Mouse (Mus musculus): ENCODE results near the gene Rabl6. TPM values are rescaled to one million over a fixed set of nuclear protein-coding genes. Genes with fewer than 3 reads are reported as not detected.
"Not testable (repeated sequence)": the region's sequence is repeated elsewhere in the genome, so short reads cannot be mapped to it uniquely, and the experiment has no call there.

The Rabl6 gene
- polyA plus RNA-seq, 1 experiment from 2014 or later, result 53.3 TPM

- H3K9ac ChIP-seq (ENCODE audit: low read depth, low read length), result no peak overlapping the region
- 83% methylated on average over 9 of the region's 9 CpGs for WGBS
- DNase-seq (ENCODE audit: low spot score) (no peak), ATAC-seq (ENCODE audit: low FRiP score) (no peak)
- no peak overlapping the region for H3K27ac ChIP-seq (ENCODE audit: low read depth, low read length)
- no peaks in the 10 kb centered on the region for H3K9me3 ChIP-seq (ENCODE audit: control insufficient read depth, low read length)
- no peak overlapping the region for H3K4me2 ChIP-seq (replicated peaks; ENCODE audit: low read depth, low read length)
- H3K27me3 ChIP-seq (ENCODE audit: control insufficient read depth, insufficient read depth, low read length), result no peaks in the 10 kb centered on the region
- peaks cover 3% of the 10 kb centered on the region; the same call in 1 of the 2 replicates for H3K4me1 ChIP-seq (replicated peaks; ENCODE audit: control insufficient read depth, insufficient read depth, low read length)
- H3K4me3 ChIP-seq (ENCODE audit: low read depth, low read length), result no peak overlapping the region
- peaks cover 11% of the 10 kb centered on the region for H3K36me3 ChIP-seq (ENCODE audit: control insufficient read depth, insufficient read depth, low read length)
These were observed 46.4 kb downstream of the Rabl6 start for GRCm38 (mm10) chr2:25561946-25562345.

GRCm38 (mm10) chr2:25560551-25560950 lies 47.8 kb downstream of the Rabl6 start:
- no peak overlapping the region for H3K9ac ChIP-seq (ENCODE audit: low read depth, low read length)
- 92% methylated on average over 8 of the region's 8 CpGs for WGBS
- no peaks in the 10 kb centered on the region for H3K27me3 ChIP-seq (ENCODE audit: control insufficient read depth, insufficient read depth, low read length)
- no peak overlapping the region for H3K27ac ChIP-seq (ENCODE audit: low read depth, low read length)
- no peak overlapping the region for H3K4me3 ChIP-seq (ENCODE audit: low read depth, low read length)
- H3K9me3 ChIP-seq (ENCODE audit: control insufficient read depth, low read length), result no peaks in the 10 kb centered on the region
- H3K4me2 ChIP-seq (replicated peaks; ENCODE audit: low read depth, low read length), result no peak overlapping the region
- H3K36me3 ChIP-seq (ENCODE audit: control insufficient read depth, insufficient read depth, low read length), result peaks cover 11% of the 10 kb centered on the region
- peaks cover 3% of the 10 kb centered on the region; the same call in 1 of the 2 replicates for H3K4me1 ChIP-seq (replicated peaks; ENCODE audit: control insufficient read depth, insufficient read depth, low read length)
- DNase-seq (ENCODE audit: low spot score) (no peak), ATAC-seq (ENCODE audit: low FRiP score) (no peak)

- DNase-seq (ENCODE audit: low spot score), result no peak
- Histone ChIP-seq H3K36me3 (ENCODE audit: control insufficient read depth, insufficient read depth, low read length) (peaks cover 8% of the 10 kb centered on the region), H3K4me1 (replicated peaks; ENCODE audit: control insufficient read depth, insufficient read depth, low read length) (peaks cover 3% of the 10 kb centered on the region; the same call in 1 of the 2 replicates), H3K27ac (ENCODE audit: low read depth, low read length) (no peak overlapping the region), H3K4me2 (replicated peaks; ENCODE audit: low read depth, low read length) (peak overlapping the region; percentile 84), H3K9me3 (ENCODE audit: control insufficient read depth, low read length) (no peaks in the 10 kb centered on the region), H3K9ac (ENCODE audit: low read depth, low read length) (peak overlapping the region; percentile 94; the same call in 1 of the 2 replicates), H3K27me3 (ENCODE audit: control insufficient read depth, insufficient read depth, low read length) (no peaks in the 10 kb centered on the region), H3K4me3 (ENCODE audit: low read depth, low read length) (peak overlapping the region; percentile 97)
- no peak for ATAC-seq (ENCODE audit: low FRiP score)
- WGBS, result 79% methylated on average over 6 of the region's 6 CpGs
These were observed 49.5 kb downstream of the Rabl6 start for GRCm38 (mm10) chr2:25558774-25559173.

GRCm38 (mm10) chr2:25557964-25558360 lies 50.4 kb downstream of the Rabl6 start:
- no peaks in the 10 kb centered on the region for H3K9me3 ChIP-seq (ENCODE audit: control insufficient read depth, low read length)
- peaks cover 8% of the 10 kb centered on the region for H3K36me3 ChIP-seq (ENCODE audit: control insufficient read depth, insufficient read depth, low read length)
- ATAC-seq (ENCODE audit: low FRiP score) (no peak; the same call in 1 of the 2 replicates), DNase-seq (ENCODE audit: low spot score) (no peak)
- peaks cover 3% of the 10 kb centered on the region; the same call in 1 of the 2 replicates for H3K4me1 ChIP-seq (replicated peaks; ENCODE audit: control insufficient read depth, insufficient read depth, low read length)
- WGBS, result 0% methylated on average over 24 of the region's 24 CpGs
- H3K4me3 ChIP-seq (ENCODE audit: low read depth, low read length), result peak overlapping the region; percentile 97
- peak overlapping the region; percentile 70 for H3K27ac ChIP-seq (ENCODE audit: low read depth, low read length)
- no peaks in the 10 kb centered on the region for H3K27me3 ChIP-seq (ENCODE audit: control insufficient read depth, insufficient read depth, low read length)
- peak overlapping the region; percentile 84 for H3K4me2 ChIP-seq (replicated peaks; ENCODE audit: low read depth, low read length)
- H3K9ac ChIP-seq (ENCODE audit: low read depth, low read length), result peak overlapping the region; percentile 94

GRCm38 (mm10) chr2:25557221-25557963 lies 50.9 kb downstream of the Rabl6 start, which contains the start of gene Edf1:
Edf1 (plus strand) TSS chr2:25557847.
- H3K27ac ChIP-seq (ENCODE audit: low read depth, low read length), result peak within 1 kb of the TSS; percentile 70
- peak within 1 kb of the TSS; percentile 94 for H3K9ac ChIP-seq (ENCODE audit: low read depth, low read length)
- peak within 1 kb of the TSS; percentile 97 for H3K4me3 ChIP-seq (ENCODE audit: low read depth, low read length)
- no peaks in the 10 kb centered on the region for H3K9me3 ChIP-seq (ENCODE audit: control insufficient read depth, low read length)
- ATAC-seq (ENCODE audit: low FRiP score) (peak; percentile 97), DNase-seq (ENCODE audit: low spot score) (peak; percentile 95)
- H3K27me3 ChIP-seq (ENCODE audit: control insufficient read depth, insufficient read depth, low read length), result no peaks in the 10 kb centered on the region
- under 1% methylated on average over 61 of the region's 61 CpGs for WGBS
- H3K4me2 ChIP-seq (replicated peaks; ENCODE audit: low read depth, low read length), result peak within 1 kb of the TSS; percentile 84
- H3K36me3 ChIP-seq (ENCODE audit: control insufficient read depth, insufficient read depth, low read length), result peaks cover 8% of the 10 kb centered on the region
- H3K4me1 ChIP-seq (replicated peaks; ENCODE audit: control insufficient read depth, insufficient read depth, low read length), result peaks cover 3% of the 10 kb centered on the region; the same call in 1 of the 2 replicates

- Histone ChIP-seq H3K27me3 (ENCODE audit: control insufficient read depth, insufficient read depth, low read length) (no peaks in the 10 kb centered on the region), H3K9ac (ENCODE audit: low read depth, low read length) (no peak overlapping the region), H3K27ac (ENCODE audit: low read depth, low read length) (no peak overlapping the region), H3K9me3 (ENCODE audit: control insufficient read depth, low read length) (no peaks in the 10 kb centered on the region), H3K36me3 (ENCODE audit: control insufficient read depth, insufficient read depth, low read length) (peaks cover 3% of the 10 kb centered on the region; the same call in 1 of the 2 replicates), H3K4me1 (replicated peaks; ENCODE audit: control insufficient read depth, insufficient read depth, low read length) (peaks cover 3% of the 10 kb centered on the region; the same call in 1 of the 2 replicates), H3K4me2 (replicated peaks; ENCODE audit: low read depth, low read length) (no peak overlapping the region), H3K4me3 (ENCODE audit: low read depth, low read length) (no peak overlapping the region)
- ATAC-seq (ENCODE audit: low FRiP score), result no peak
- no peak for DNase-seq (ENCODE audit: low spot score)
- WGBS, result 54% methylated on average over 1 of the region's 1 CpGs
These were observed 52.0 kb downstream of the Rabl6 start for GRCm38 (mm10) chr2:25556296-25556695.

- not testable (repeated sequence) for DNase-seq (ENCODE audit: low spot score); H3K36me3 ChIP-seq (ENCODE audit: control insufficient read depth, insufficient read depth, low read length); H3K4me3 ChIP-seq (ENCODE audit: low read depth, low read length); H3K9ac ChIP-seq (ENCODE audit: low read depth, low read length); H3K4me1 ChIP-seq (replicated peaks; ENCODE audit: control insufficient read depth, insufficient read depth, low read length); H3K27me3 ChIP-seq (ENCODE audit: control insufficient read depth, insufficient read depth, low read length); H3K4me2 ChIP-seq (replicated peaks; ENCODE audit: low read depth, low read length); H3K27ac ChIP-seq (ENCODE audit: low read depth, low read length); ATAC-seq (ENCODE audit: low FRiP score); H3K9me3 ChIP-seq (ENCODE audit: control insufficient read depth, low read length)
- 56% methylated on average over 2 of the region's 2 CpGs for WGBS
These were observed 52.8 kb downstream of the Rabl6 start for GRCm38 (mm10) chr2:25555479-25555878.

- not testable (repeated sequence) for H3K4me3 ChIP-seq (ENCODE audit: low read depth, low read length); H3K9me3 ChIP-seq (ENCODE audit: control insufficient read depth, low read length); H3K27me3 ChIP-seq (ENCODE audit: control insufficient read depth, insufficient read depth, low read length); H3K4me1 ChIP-seq (replicated peaks; ENCODE audit: control insufficient read depth, insufficient read depth, low read length); DNase-seq (ENCODE audit: low spot score); H3K27ac ChIP-seq (ENCODE audit: low read depth, low read length); H3K9ac ChIP-seq (ENCODE audit: low read depth, low read length); H3K36me3 ChIP-seq (ENCODE audit: control insufficient read depth, insufficient read depth, low read length); ATAC-seq (ENCODE audit: low FRiP score); H3K4me2 ChIP-seq (replicated peaks; ENCODE audit: low read depth, low read length)
- WGBS, result 80% methylated on average over 4 of the region's 4 CpGs
These were observed 55.0 kb downstream of the Rabl6 start for GRCm38 (mm10) chr2:25553171-25553786.
